ENCODE assay signal across 8 mouse cellular contexts in the genomic region with DNA sequence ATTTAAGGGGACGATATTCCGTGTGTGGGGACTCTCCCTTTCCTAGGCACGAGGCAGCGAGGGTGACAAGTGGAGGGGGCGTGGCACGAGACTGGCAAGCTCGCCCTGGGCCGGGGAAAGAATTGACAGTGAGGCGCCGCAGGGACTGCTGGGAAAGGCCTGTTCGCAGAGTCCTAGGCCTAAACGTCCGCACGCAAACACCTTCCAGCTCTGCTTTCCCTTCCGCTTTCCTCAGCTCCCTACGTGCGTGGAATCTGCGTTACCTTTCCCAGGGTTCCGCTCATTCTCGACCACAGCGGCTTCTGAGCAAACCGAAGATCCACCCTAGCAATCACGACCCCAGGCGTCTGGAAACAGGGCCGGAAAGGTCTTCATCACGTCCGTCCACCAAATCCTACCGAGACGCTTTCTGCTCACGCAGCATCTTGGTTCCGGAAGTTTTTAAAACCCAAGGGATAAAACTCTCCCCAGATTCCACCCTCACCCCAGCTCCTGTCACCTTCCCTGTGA. TPM values are rescaled to one million over a fixed set of nuclear protein-coding genes. Genes with fewer than 3 reads are reported as not detected.
DNase-seq lines count a peak whose midpoint lies in the region; ATAC-seq lines count a peak whose summit lies in the region.

No protein-coding gene starts in this region.

- peak; percentile 93 to 98 for DNase-seq in adrenal gland, adult (ENCODE audit: inconsistent age in 2 of 2, low spot score in 1 of 2)
- peak; percentile 95 for DNase-seq in embryo, embryonic 10.5 days (ENCODE audit: low spot score)
- DNase-seq in gastrocnemius, postnatal 14 days, result peak; percentile 91
- peak; percentile 83 to 94 for DNase-seq in left cerebral cortex, postnatal 10 days (ENCODE audit: extremely low spot score in 1 of 2, low spot score in 2 of 2)
- DNase-seq in right cerebral cortex, postnatal 25 days, result peak; percentile 90
- DNase-seq in urinary bladder, postnatal 4 days (ENCODE audit: low spot score in 2 of 2), result peak; percentile 81 to 88

- ATAC-seq in inflammation-experienced regulatory T-cells, adult 6 months, result peak; percentile 91
- peak; percentile 98 for ATAC-seq in megakaryocyte-erythroid progenitor cell, adult 5-6 weeks (replicated peaks; ENCODE audit: low FRiP score, low TSS enrichment, poor library complexity, severe bottlenecking)

- intact Hi-C loops in gastrocnemius, postnatal 14 days (cut with DNase I; ENCODE audit: low total_unique reads), result loop anchor here (10.0 kb wide), 1 partner anchor 48 kb away; the partner anchor contains the start of gene Coa4
- intact Hi-C loops in left cerebral cortex, postnatal 10 days (cut with DNase I), result loop anchor here (10.0 kb wide), 1 partner anchor 48 kb away; the partner anchor contains the start of gene Coa4

RNA-seq across cellular contexts. Expression of gene Rab6a, which starts 24.4 kb away (rescaled TPM):
- 10 to 100 TPM; 56.3 to 59.5 TPM for total RNA-seq in gastrocnemius, postnatal 14 days (2021)
- 10 to 100 TPM; 12.0 to 13.4 (median 12.4) TPM for polyA plus RNA-seq in inflammation-experienced regulatory T-cells, adult 6 months (2017; shearing (Covaris generic))
- 100 to 1,000 TPM; 386 to 392 TPM for total RNA-seq in left cerebral cortex, postnatal 10 days (2021)
- 35.0 and 46.8 TPM in 2 replicates for total RNA-seq in megakaryocyte-erythroid progenitor cell, adult 5-6 weeks (2014; fragmentation: Nextera tagmentation)
- 50.5 and 53.1 TPM in 2 replicates for total RNA-seq in megakaryocyte-erythroid progenitor cell, adult 5-6 weeks (2017)

RNA-seq across cellular contexts. Expression of gene Mrpl48, which starts 25.3 kb away (rescaled TPM):
- 10 to 100 TPM; 74.4 to 77.5 TPM for total RNA-seq in gastrocnemius, postnatal 14 days (2021)
- polyA plus RNA-seq in inflammation-experienced regulatory T-cells, adult 6 months (2017; shearing (Covaris generic)), result 10 to 100 TPM; 62.3 to 77.2 (median 72.0) TPM
- total RNA-seq in left cerebral cortex, postnatal 10 days (2021), result 10 to 100 TPM; 48.5 to 55.5 TPM
- 50.3 and 57.1 TPM in 2 replicates for total RNA-seq in megakaryocyte-erythroid progenitor cell, adult 5-6 weeks (2014; fragmentation: Nextera tagmentation)
- total RNA-seq in megakaryocyte-erythroid progenitor cell, adult 5-6 weeks (2017), result 93.1 and 138 TPM in 2 replicates

RNA-seq across cellular contexts. Expression of gene Coa4, which starts 45.9 kb away (rescaled TPM):
- 10 to 100 TPM in 1 of 2 experiments, 1 to 10 TPM in 1; 9.7 to 10.9 TPM for total RNA-seq in gastrocnemius, postnatal 14 days (2021)
- polyA plus RNA-seq in inflammation-experienced regulatory T-cells, adult 6 months (2017; shearing (Covaris generic)), result 10 to 100 TPM; 20.9 to 26.5 (median 23.5) TPM
- total RNA-seq in left cerebral cortex, postnatal 10 days (2021), result 1 to 10 TPM; 7.8 to 9.0 TPM
- total RNA-seq in megakaryocyte-erythroid progenitor cell, adult 5-6 weeks (2014; fragmentation: Nextera tagmentation), result 14.2 and 20.1 TPM in 2 replicates
- 8.2 and 9.0 TPM in 2 replicates for total RNA-seq in megakaryocyte-erythroid progenitor cell, adult 5-6 weeks (2017)

Comparison
In these comparisons a context has a peak if more than half of its experiments do, and no peak if none do; other contexts are left out.
1. Peak in every context shown above with its lines: DNase-seq and ATAC-seq.
2. RNA of gene Rab6a, which starts 24.4 kb away (total RNA-seq): 386 to 392 TPM in left cerebral cortex, postnatal 10 days; 56.3 to 59.5 TPM in gastrocnemius, postnatal 14 days and 35.0 to 53.1 TPM in megakaryocyte-erythroid progenitor cell, adult 5-6 weeks; every median in the first group is over 4 times any median in the second.